Mouse (Mus musculus) lung, postnatal 0 days (tissue): Measurements from ENCODE around the gene Farp1.

Experiments used
- CTCF ChIP-seq: IDR thresholded peaks from 2 replicates; pipeline ENCODE4 v1.5.1; 2016; ENCODE audit warnings: antibody characterized with exemption, mild to moderate bottlenecking
- EP300 ChIP-seq: IDR thresholded peaks from 2 replicates; pipeline ENCODE4 v1.6.1; 2016; ENCODE audit warnings: antibody characterized with exemption, mild to moderate bottlenecking, control low read depth

DNA sequence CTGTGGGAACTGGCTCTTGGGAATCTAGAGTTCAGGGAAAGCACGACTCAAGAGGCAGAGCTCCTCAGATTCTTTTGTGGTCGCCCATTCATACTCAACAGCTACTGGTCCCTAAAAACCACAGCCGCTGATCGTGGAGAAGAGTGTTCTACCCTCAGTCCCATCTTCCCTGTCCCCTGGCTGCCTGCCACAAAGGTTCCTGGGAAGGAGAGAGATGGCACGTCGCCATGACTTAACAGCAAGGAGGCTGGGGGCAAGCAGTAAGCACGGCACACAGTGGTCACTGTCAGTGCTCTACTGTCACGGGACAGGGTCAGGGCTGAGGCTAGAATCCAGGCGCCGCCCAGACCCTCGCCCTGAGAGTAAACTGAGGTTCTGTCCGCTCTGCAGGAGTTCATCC, 240.0 kb downstream of the Farp1 start:
- TF ChIP-seq CTCF (no peak), EP300 (no peak)
